In genomic region chr2:30327276-30327675, GRCm38 (mm10) we compare ENCODE assay signal across 33 mouse cellular contexts. TPM values are rescaled to one million over a fixed set of nuclear protein-coding genes. Genes with fewer than 3 reads are reported as not detected.
DNase-seq lines count a peak whose midpoint lies in the region; ATAC-seq and TF ChIP-seq lines count a peak whose summit lies in the region.
"Had no signal": no experiment of that assay in that cellular context is flagged by ENCODE, and none has a peak within 500 bp of the region (broad histone marks: within the 10 kb centered on the region; RNA-seq: fewer than 3 reads in every experiment).

No protein-coding gene starts in this region.

- WGBS in cerebellum, adult 2 months, result 42% methylated on average over 7 of the region's 7 CpGs
- WGBS in midbrain, embryonic 13.5 days, result 96% methylated on average over 7 of the region's 7 CpGs

- peaks cover 4% of the 10 kb centered on the region; the same call in 1 of the 2 replicates for H3K4me1 ChIP-seq in cerebellum, adult 2 months (ENCODE audit: control insufficient read depth, insufficient read depth, low read length)
- no peaks in the 10 kb centered on the region for H3K4me1 ChIP-seq in midbrain, embryonic 13.5 days (replicated peaks)
- H3K4me1 ChIP-seq: forebrain, embryonic 10.5 days; forebrain, embryonic 13.5 days; heart, embryonic 12.5 days; heart, embryonic 15.5 days had no signal

- no peaks in the 10 kb centered on the region for H3K27me3 ChIP-seq in cerebellum, adult 2 months (ENCODE audit: control insufficient read depth, insufficient read depth, low read length)
- no peaks in the 10 kb centered on the region for H3K27me3 ChIP-seq in midbrain, embryonic 13.5 days
- H3K27me3 ChIP-seq: CH12.LX; forebrain, embryonic 13.5 days; heart, embryonic 12.5 days; heart, embryonic 15.5 days; Patski had no signal

- H3K27ac ChIP-seq in cerebellum, adult 2 months (ENCODE audit: insufficient read depth, low read length), result no peak overlapping the region
- H3K27ac ChIP-seq in midbrain, embryonic 13.5 days, result no peak overlapping the region
- H3K27ac ChIP-seq: forebrain, embryonic 10.5 days; forebrain, embryonic 13.5 days; heart, embryonic 15.5 days; hindbrain, embryonic 14.5 days; hindbrain, postnatal 0 days had no signal

- no peaks in the 10 kb centered on the region for H3K9me3 ChIP-seq in midbrain, embryonic 13.5 days
- H3K9me3 ChIP-seq: forebrain, embryonic 10.5 days; forebrain, embryonic 13.5 days; G1E; heart, embryonic 12.5 days; heart, embryonic 15.5 days had no signal

- H3K36me3 ChIP-seq in midbrain, embryonic 13.5 days, result peaks cover 97% of the 10 kb centered on the region

- H3K9ac ChIP-seq in midbrain, embryonic 13.5 days (replicated peaks), result no peak overlapping the region
- H3K9ac ChIP-seq: forebrain, embryonic 13.5 days; heart, embryonic 12.5 days; heart, embryonic 15.5 days; hindbrain, embryonic 14.5 days had no signal

- no peak overlapping the region for H3K4me3 ChIP-seq in cerebellum, adult 2 months (replicated peaks; ENCODE audit: insufficient read depth, low read depth, low read length)
- no peak overlapping the region for H3K4me3 ChIP-seq in midbrain, embryonic 13.5 days (replicated peaks)
- H3K4me3 ChIP-seq: forebrain, embryonic 10.5 days; forebrain, embryonic 13.5 days; heart, embryonic 12.5 days; heart, embryonic 15.5 days had no signal

- peak; percentile 66 for DNase-seq in adrenal gland, adult 2 months
- no peak for DNase-seq in adrenal gland, adult 8-10 months
- DNase-seq in cerebellum, adult 2 months, result peak; percentile 40 to 67
- no peak for DNase-seq in cerebellum, postnatal 4 days (ENCODE audit: low spot score in 2 of 2)
- DNase-seq in brain, adult 2 months (ENCODE audit: low read depth, low spot score), result peak; percentile 43
- DNase-seq in cerebellum, adult 9-11 months, result peak; percentile 62
- DNase-seq: B cell, adult 2 months; gastrocnemius, postnatal 14 days; heart, adult 18-20 months; heart, postnatal 10 days; heart, postnatal 36 days; kidney, adult 18-20 months had no signal

- no peak for TF ChIP-seq CTCF in cerebellum, adult 2 months (IDR thresholded peaks at IDR 0.05; ENCODE audit: borderline replicate concordance, insufficient read depth, low read depth, low read length)

- ATAC-seq in midbrain, embryonic 13.5 days, result no peak
- ATAC-seq: forebrain, embryonic 13.5 days; forebrain, embryonic 16.5 days; hindbrain, postnatal 0 days; inflammation-experienced regulatory T-cells, adult 6 months; intestine, embryonic 16.5 days; Patski had no signal

- TF ChIP-seq POLR2A in cerebellum, adult 2 months (IDR thresholded peaks at IDR 0.05; ENCODE audit: borderline replicate concordance, insufficient read depth, low read length), result no peak

- no peak overlapping the region for H3K4me2 ChIP-seq in midbrain, embryonic 13.5 days (replicated peaks)
- H3K4me2 ChIP-seq: forebrain, embryonic 13.5 days; heart, embryonic 12.5 days; heart, embryonic 15.5 days; hindbrain, embryonic 14.5 days had no signal

RNA-seq across cellular contexts. Expression of gene Sh3glb2, which starts 31.9 kb away (rescaled TPM):
- 10 to 100 TPM; 74.8 to 80.1 TPM for total RNA-seq in adrenal gland, adult 2 months (2021)
- 270 and 325 TPM in 2 replicates for polyA plus RNA-seq in adrenal gland, adult 2 months (2012; rRNA removed)
- total RNA-seq in adrenal gland, adult 8-10 months (2022), result 100 to 1,000 TPM in 2 of 4 experiments, 10 to 100 TPM in 2; 85.4 to 115 (median 101) TPM
- polyA plus RNA-seq in cerebellum, adult 2 months (2012; rRNA removed), result 509 and 525 TPM in 2 replicates
- polyA plus RNA-seq in midbrain, embryonic 13.5 days (2015; fragmentation: Nextera tagmentation; extraction: Ambion mirVana), result 147 and 158 TPM in 2 replicates

RNA-seq across cellular contexts. Expression of gene Miga2, which starts 36.8 kb away (rescaled TPM):
- total RNA-seq in adrenal gland, adult 2 months (2021), result 100 to 1,000 TPM in 1 of 2 experiments, 10 to 100 TPM in 1; 71.7 to 111 TPM
- polyA plus RNA-seq in adrenal gland, adult 2 months (2012; rRNA removed), result 55.8 and 68.1 TPM in 2 replicates
- 100 to 1,000 TPM in 1 of 4 experiments, 10 to 100 TPM in 3; 80.6 to 104 (median 91.1) TPM for total RNA-seq in adrenal gland, adult 8-10 months (2022)
- 108 and 114 TPM in 2 replicates for polyA plus RNA-seq in cerebellum, adult 2 months (2012; rRNA removed)
- polyA plus RNA-seq in midbrain, embryonic 13.5 days (2015; fragmentation: Nextera tagmentation; extraction: Ambion mirVana), result 29.4 and 30.2 TPM in 2 replicates

RNA-seq across cellular contexts. Expression of gene Nup188, which starts 41.1 kb away (rescaled TPM):
- 10 to 100 TPM; 24.9 to 31.1 TPM for total RNA-seq in adrenal gland, adult 2 months (2021)
- 54.4 and 66.6 TPM in 2 replicates for polyA plus RNA-seq in adrenal gland, adult 2 months (2012; rRNA removed)
- total RNA-seq in adrenal gland, adult 8-10 months (2022), result 10 to 100 TPM; 28.2 to 33.6 (median 30.2) TPM
- 19.4 and 22.9 TPM in 2 replicates for polyA plus RNA-seq in cerebellum, adult 2 months (2012; rRNA removed)
- 23.6 and 27.9 TPM in 2 replicates for polyA plus RNA-seq in midbrain, embryonic 13.5 days (2015; fragmentation: Nextera tagmentation; extraction: Ambion mirVana)

RNA-seq across cellular contexts. Expression of gene Dolk, which starts 41.1 kb away (rescaled TPM):
- 10 to 100 TPM; 39.5 to 61.5 TPM for total RNA-seq in adrenal gland, adult 2 months (2021)
- 39.0 and 42.2 TPM in 2 replicates for polyA plus RNA-seq in adrenal gland, adult 2 months (2012; rRNA removed)
- total RNA-seq in adrenal gland, adult 8-10 months (2022), result 10 to 100 TPM; 31.2 to 42.7 (median 37.6) TPM
- 20.8 and 21.8 TPM in 2 replicates for polyA plus RNA-seq in cerebellum, adult 2 months (2012; rRNA removed)
- 30.6 and 32.3 TPM in 2 replicates for polyA plus RNA-seq in midbrain, embryonic 13.5 days (2015; fragmentation: Nextera tagmentation; extraction: Ambion mirVana)

RNA-seq across cellular contexts. Expression of gene Gm28038, which starts 46.4 kb away (rescaled TPM):
- total RNA-seq in adrenal gland, adult 2 months (2021), result not detected
- not detected in 2 replicates for polyA plus RNA-seq in adrenal gland, adult 2 months (2012; rRNA removed)
- not detected for total RNA-seq in adrenal gland, adult 8-10 months (2022)
- not detected in 2 replicates for polyA plus RNA-seq in cerebellum, adult 2 months (2012; rRNA removed)
- polyA plus RNA-seq in midbrain, embryonic 13.5 days (2015; fragmentation: Nextera tagmentation; extraction: Ambion mirVana), result not detected in 2 replicates
- total RNA-seq: adrenal gland, postnatal 14 days; adrenal gland, postnatal 4 days; CH12.LX; G1E; heart, adult 18-20 months; heart, postnatal 10 days; hindbrain, postnatal 0 days had no signal
- polyA plus RNA-seq: brain, embryonic 14.5 days; embryonic facial prominence, embryonic 11.5 days; embryonic facial prominence, embryonic 14.5 days; forebrain, embryonic 10.5 days; forebrain, embryonic 13.5 days; forebrain, embryonic 16.5 days; G1E; gonadal fat pad, adult 2 months; heart, embryonic 12.5 days; heart, embryonic 15.5 days; hindbrain, embryonic 11.5 days; hindbrain, embryonic 14.5 days; hindbrain, postnatal 0 days; intestine, embryonic 16.5 days; kidney, embryonic 14.5 days; Patski had no signal

Comparison
In these comparisons a context has a peak if more than half of its experiments do, and no peak if none do; other contexts are left out.
1. DNase-seq: peak in adrenal gland, adult 2 months (single experiment), cerebellum, adult 2 months (2 of 2), brain, adult 2 months (single experiment) and cerebellum, adult 9-11 months (single experiment); none in adrenal gland, adult 8-10 months (single experiment) and cerebellum, postnatal 4 days (0 of 2).